Mouse (Mus musculus) brain, adult 2 months (tissue): Measurements from ENCODE around the gene Sobp.

Experiments used
- DNase-seq: peaks from one replicate; pipeline ENCODE4 v3.0.0; 2011; ENCODE audit warnings: low read depth, low spot score

The Sobp gene

DNA sequence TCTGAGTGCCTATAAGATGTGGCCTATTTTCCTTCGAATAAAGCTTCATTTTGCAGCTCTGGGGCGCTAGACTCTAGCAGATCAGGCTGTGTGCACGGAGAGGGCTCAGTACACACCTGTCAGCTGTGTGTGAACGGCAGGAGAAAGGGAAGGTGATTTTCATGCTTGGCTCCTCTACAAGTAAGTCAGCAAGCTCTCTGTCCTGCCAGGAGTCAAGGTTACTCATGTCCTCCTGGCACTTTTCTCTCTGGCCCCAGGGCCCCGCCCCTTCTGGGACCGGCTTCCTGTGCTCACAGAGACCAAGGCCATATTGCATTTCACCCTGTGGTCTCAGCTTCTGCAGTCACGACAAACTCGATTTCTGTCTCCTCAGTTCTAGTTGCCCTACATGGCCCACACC lies 138.8 kb downstream of the Sobp start:
- DNase-seq: peak; percentile 66

DNA sequence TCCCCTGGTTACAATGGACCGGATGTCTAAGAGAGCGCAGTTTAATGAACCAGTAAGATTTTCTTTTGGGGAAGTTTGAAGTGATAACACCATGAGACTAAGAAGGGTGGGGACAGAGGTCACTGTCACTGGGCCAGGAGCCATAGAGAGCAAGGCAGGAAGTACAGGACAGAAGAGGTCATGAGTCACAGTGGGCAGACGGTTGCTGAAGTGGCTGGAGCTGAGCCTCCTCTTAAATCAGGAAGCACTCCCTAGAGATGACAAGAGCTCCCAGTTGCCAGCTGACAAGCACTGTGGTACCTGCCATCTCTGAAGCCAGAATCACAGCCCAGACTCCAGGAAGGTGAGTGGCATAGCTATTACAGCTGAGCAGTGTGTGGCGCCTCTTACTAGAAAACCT lies 139.5 kb downstream of the Sobp start:
- DNase-seq: peak; percentile 32

DNA sequence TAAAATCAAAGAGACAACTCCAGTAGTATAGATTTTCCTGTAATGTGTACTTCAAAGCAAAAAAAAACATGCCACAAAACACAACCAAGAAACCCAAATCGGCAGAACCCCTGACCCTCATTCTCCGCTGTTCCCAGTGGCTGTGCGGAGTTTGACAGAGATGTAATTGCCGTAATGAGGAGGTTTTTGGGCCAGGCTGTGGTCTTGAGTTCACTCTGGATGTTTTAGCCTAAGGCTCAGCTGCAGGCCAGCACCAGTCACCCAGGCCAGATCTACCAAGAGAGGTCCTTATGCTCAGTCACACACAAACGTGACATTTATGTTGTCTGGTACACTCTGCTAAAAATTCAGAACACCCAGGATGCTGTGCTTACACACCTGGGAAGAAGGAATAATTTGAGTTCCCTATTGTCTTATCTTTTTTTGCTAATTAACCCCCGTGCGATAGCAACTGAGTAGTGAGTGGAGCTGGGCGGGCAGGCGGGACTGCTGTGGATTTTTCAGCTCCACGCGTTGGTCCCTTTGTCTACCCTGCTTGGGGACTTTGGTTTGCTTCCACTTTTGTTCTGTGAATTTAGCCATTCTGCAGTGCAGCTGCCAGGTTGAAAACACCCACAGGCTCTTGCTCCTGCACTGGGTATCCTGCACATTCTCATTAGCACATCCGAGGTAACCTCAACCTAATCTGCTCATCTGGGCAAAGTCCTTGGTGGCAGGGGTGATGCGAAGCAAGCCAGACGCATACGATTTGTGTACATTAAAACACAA lies 140.7 kb downstream of the Sobp start:
- no peak for DNase-seq

DNA sequence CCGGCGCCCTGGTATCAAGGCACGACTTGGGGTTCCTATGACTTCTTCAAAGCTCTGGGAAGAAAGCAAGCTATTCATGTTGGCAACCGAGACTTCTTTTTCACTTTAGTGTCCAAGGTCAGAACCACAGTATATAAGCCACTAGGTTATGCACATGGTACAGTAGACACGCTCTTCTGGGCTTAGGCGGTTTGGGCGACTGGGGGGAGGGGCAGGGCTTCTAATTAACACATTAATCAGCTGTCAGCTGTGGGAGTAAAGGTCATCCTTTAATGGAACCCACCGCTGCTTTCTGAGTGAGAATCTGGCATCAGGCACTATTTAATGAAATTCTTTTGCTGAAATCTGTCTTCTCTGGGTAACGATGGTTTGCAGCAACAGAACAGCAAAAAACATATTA lies 147.3 kb downstream of the Sobp start:
- DNase-seq: no peak

DNA sequence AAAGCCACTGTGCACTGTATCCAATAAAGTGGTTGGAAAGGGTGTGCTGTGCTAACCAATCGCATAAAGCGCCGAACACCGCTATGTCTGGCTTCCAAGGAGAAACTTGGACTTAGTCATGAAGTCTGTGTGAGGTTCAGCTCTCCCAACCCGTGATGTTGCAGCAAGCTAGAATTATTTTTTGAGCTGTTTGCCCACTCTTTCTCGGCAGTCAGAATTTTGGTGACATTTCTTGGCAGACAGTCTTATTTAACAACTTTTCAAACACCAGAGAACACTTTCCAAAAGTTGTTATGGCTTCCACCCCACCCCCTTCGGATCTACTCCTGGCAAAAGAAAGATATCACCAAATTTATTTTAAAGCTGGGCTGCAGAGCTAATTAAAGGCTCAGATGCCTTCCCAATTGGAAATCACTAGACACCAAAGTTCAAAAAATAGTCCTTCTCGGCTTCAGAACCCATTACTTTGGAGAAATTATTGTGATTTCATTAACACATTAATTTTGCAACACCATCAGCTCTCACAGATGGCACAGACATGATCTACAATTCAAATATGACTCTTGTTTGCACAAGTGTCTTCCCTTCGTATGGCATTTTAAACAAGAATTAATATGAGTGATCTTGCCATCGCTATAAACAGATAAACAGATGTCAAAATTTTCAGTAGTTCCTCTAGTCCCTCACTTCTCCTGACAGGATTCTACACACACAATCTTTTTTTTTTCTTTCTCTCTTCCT lies 150.7 kb downstream of the Sobp start:
- DNase-seq: peak; percentile 87

DNA sequence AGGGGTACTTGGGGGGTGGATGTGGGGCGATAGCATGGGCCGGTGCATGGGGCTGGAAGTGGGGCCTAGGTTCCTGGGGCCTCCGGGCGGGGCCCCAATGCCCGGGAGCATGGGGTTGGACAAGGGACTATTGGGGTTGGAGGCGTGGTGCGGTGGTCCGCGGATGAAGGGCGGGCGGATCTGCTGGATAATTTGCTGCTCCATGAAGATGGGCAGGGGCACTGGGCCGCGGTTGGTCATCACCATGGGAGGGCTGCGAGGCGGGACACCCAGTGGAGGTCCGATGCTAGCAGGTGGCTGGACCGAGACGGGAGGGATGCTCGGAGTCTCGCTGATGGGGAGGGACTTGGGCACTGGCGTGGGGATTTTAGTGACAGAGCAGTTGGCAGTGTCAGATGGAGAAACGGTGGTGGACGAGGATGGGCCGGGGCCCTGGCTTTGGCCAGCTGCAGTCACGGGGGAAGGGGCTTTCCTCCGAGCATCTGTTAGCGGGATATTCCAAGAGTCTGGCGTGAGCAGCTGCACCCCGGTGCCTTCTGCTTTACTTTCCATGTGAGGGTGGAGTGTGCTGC lies 152.1 kb downstream of the Sobp start:
- peak; percentile 37 for DNase-seq

DNA sequence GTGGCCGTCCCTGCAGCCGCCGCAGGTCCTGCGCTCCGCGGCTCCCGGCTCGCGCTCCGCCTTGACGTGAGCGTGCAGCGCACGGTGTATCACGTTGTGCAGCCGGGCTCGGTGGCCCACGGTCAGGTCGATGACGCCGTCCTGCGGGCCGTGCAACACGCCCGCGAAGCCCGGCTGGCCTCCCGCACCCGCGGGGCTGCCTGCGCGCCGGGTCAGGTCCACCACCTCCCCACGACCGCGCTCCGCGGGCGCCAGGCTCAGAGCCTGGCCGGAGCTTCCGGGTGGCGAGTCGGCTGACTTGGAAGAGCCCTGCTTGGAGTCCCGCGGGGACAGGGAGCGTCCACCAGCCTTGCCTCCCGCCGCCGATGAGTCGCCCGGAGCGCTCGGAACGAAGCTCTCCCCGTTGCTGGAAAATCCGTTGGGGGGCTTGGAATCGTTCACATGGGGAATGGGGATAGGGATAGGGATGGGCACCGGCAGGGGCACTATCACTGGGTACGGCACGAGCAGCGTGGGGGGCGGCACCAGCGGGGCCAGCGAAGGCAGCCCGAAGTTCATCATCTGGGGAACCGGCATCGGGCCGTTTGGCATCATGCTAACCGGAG lies 152.7 kb downstream of the Sobp start:
- DNase-seq: peak; percentile 72

DNA sequence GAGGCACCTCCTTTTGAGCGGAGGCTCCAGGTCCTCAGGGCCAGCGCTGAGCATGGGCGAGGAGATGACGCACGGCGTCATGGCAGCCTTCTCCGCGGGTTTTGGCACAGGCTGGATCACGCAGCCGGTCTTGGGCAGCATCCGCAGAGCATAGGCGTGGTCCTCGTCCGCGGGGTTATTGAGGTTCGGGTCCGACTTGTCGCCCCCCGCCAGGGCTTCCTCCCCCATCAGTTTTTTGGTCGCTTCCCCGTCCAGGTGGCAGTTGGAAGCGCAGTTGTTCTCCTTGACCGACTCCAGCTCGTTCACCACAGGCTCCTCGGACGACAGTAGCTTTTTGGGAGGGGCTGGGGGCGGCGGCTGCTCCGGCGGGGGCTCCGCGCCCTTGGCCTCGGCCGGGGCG lies 153.3 kb downstream of the Sobp start:
- peak; percentile 71 for DNase-seq

DNA sequence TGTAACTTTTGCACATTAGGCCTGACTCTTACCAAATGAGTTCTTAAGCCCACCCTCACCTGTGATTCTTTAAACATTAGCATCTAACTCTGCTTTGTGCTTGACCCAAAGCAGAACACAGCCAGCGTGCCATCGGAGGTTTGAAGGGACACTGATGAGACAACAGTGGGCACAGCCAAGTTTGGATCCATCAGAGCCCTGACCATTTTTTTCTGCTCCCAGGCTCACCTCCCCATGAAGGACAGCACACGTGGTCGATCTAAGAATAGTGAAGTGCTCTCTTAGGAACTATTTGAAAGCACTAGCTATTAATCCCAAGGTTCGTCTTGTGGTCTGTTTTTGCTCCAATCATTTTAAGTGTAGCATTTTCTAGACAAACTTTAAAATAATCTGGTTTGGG lies 159.5 kb downstream of the Sobp start:
- DNase-seq: no peak

DNA sequence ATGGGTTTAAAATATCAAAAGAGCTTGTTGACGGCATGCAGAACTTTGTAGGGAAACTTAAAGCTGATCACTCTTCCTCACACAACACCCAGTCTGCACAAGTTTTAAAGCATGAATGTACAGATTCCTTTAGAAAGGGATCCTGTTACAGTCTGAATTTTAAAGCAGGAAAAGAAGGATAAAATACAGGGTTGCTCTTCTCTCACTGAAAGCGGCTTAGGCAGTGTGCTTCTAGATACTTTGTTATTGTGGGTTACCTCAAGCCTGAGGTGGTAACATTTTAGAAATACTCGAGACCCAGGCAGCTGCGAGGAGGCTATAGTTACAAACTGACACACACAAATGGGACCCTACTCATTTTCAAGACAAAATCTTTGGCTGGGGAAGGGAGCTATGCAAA lies 160.0 kb downstream of the Sobp start:
- no peak for DNase-seq

DNA sequence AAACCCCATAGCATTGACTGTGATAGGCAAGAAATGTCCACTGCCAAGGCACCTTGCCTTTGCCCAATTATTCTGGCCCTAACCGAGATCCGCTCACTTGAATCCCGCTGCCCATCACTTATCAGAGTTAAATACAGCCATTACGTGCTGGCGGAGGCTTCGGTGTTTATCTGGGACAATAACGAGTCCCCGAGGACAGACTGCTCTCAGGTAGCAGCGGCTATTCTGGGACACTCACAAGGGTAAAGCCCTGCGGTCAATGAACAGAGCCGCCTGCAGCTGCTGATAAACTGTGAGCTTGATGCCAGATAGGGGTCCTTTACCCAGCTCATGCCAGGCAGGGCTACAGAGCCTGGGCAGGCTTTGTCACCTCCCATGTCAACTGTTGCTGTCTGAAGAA lies 166.2 kb downstream of the Sobp start:
- no peak for DNase-seq

DNA sequence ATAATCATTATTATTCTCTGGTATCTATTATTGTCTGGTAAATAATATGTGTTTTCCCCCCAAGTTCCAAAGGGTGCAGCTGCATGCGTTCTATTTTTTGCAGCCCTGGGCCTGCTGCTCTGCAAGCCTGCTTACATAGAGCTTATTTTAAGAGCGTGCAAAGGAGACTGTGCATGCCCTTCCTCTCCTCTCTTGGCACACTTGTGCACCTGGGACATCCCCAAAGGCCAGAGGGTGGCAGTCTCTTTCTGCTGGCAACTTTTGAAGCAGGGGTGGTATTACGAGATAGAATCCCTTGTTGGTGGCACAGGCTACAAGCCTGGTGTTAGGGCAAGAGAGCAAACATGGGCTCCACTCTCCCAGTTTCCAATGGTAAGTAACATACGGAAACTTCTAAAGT lies 167.8 kb downstream of the Sobp start:
- DNase-seq: peak; percentile 76

DNA sequence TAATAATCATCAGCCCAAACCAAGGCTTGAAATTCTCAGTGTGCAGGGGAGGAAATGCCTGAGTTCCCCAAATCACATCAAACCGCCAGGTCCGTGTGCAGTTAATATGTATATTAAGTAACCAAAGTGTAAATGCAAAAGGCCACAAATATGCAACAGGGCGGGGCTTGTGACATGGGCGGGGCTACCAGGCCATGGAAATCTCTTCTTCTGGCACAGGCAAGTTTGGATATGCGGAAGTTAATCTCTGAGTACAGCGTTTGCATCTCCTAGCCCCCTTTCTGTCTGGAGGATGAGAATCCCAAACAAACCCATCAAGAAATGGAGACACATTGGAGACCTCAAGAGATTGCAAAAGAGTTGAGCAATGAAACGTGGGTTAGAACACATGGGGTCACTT lies 168.7 kb downstream of the Sobp start:
- no peak for DNase-seq

DNA sequence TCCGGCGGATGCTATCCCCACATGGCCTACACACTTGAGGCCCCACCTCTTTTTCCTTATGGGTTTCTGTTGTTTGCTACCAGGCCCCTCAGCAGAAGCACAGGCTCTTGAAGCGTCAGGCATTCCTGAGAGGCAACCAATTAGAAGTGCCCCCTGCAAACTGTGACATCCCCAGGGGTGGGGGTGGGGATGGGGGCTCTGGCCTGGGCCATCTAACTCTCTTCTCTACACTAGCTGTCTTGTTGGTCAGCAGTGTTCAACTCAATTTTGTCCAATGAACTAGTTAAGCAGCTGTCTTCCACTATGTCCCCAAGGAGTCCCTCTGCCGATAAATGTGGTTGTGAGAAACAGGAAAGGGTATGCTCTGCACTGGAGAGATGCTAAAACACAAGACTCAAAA lies 169.3 kb downstream of the Sobp start:
- DNase-seq: no peak

DNA sequence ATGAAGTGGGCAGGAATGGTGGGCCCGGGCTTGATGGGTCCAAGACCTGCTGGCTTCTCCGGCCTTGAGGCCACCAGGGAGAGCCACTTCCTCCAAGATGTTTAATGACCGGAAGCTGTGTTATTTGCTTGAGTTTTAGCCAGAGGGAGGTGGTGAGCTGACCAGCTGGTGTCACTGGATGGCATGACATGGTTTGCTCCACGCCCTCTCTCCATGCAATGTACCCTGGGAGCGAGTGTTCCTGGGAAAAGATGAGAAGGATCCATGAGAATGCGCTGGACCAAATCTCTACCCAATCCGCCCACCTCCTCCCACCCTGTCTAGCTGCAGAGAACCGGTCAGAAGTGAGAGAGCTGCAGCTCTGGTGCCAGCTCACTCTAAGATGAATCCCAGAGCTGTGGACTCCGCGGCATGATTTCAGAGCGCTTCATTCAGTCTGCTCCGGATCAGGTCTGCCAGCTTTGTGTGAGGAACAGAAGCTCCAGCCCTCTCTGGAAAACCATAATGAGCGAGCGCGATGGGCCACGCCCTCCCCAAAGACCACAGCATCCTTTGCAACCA lies 170.1 kb downstream of the Sobp start:
- peak; percentile 57 for DNase-seq

DNA sequence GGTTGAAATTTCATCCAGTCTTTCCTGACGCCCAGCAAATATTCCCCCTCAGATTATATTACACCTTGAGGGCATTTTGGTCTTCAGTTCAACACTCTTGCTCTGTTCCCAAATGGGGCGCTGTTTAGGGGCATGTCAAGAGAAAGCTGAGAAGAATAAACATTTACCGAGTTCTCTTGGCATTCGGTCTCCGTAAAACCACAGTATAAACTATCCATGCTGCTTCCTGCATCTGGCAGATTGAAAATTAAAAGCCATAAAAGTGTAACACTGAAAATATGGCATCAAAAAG lies 170.9 kb downstream of the Sobp start:
- DNase-seq: no peak

DNA sequence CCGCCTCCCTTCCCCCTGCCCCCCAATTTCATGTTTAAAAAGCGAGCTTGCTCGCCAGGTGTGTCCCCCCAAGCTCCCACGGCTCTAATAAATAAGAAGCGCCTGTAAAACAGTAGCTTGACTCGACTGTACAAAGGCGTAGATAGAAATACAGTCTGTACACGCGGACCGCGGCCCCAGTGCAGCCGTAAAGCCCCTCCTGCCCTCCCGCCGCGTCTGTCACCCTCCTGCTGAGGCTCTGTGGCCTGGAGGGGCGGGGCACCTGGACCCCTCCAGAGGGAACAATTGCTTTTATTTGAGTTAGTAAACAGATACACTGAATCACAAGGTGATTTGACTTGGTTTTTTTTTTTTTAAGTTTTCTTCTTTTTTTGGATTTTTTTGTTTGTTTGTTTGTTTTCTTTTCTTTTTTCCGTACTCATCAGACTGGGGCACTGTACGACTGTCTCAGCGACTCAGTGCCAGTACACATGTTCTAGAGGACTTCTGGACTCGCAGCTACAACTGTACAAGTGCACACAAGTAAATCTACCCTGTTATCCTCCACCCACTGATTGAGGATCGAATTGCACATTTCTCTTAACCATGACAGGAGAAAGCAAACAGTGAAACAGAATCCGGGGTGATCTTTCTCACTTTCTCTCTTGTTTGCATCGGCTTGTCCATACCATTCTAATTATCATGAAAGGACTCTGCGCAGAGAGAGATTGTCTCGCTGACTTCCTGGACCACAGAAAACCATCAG lies 171.4 kb downstream of the Sobp start:
- DNase-seq: no peak

DNA sequence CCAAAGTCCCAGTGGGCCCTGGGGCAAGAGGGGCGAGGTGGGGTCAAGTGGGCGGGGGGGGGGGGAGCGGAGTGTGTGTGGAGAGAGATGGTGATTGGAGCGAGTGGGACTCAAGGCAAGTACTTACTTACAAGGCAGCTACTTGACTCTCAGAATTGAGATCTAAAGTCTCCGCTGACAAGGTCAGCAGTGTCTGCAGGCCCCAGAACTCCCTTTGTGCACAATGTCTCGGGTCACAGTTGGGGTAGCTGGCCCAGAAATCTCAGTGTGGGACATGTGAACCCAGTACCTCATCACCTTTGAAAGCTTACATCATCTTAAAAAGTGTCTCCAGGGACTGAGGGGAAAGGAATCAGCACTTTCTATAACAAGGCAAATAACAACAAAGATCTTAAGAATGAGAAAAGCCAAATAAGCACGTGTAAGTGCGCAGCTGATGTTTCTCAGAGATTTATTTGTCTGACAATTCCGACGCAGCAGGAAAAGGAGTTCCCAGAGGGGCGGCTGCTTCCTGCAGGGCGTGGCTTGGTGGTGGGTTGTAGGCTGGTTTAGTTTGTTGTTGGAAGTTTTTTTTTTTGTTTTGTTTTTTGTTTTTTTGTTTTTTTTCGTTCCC lies 172.2 kb downstream of the Sobp start:
- no peak for DNase-seq

DNA sequence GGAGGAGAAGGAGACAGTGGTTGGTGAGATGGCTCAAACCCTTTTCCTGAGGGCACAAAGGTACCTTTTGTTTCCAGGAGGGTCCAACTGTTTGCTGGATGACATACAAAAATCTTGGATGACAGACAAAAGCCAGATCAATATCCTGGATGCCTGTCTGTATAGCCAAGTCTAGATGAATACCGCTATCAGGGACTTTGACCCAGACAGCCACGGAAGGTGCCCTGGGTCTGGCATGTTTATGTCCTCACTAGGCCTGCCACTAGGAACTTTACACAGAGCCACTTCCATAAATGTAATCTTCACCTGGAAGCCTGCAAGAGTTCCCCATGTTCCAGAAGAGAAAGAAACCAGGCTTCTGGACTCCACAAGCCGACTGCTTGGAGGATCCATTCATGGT lies 172.9 kb downstream of the Sobp start:
- no peak for DNase-seq

DNA sequence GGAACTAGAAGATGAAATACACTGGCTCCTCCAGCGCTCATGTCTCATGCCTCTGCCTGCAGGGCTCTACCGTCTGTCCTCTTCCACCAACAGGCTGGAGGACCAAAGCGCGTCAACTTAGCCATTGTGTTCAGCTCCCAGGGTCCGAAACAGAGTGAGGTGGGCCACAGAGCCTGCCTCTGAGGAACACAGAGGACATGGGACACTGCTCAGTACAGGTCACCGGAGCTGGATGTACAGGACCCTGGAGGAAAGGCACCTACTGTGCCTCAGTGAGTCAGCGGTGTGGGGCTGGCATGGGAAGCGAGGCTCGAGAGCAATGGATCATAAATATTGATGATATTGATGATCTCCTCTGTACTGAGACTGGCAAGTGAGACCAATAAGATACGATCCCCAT lies 175.0 kb downstream of the Sobp start:
- no peak for DNase-seq

DNA sequence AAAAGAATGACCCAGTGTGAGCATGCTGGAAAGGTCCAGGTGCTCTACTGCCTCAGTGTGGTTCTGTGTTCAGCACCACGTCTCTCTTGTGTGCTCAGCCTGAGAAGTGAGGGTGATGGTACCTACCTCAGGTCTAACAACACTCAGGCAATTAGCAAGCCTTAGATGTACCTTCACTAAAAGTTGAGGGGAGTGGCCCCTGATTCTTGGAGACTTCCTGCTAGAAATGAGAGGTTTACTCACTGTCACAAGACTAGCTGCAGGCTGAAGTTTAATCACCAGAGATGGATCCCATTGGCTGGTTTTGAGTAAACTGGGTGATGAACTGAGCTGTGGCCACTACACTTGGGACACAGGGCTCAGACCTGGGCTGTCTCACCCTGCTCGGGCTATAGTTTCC lies 177.1 kb downstream of the Sobp start:
- DNase-seq: no peak
